Mouse (Mus musculus) urinary bladder, postnatal 36 days (tissue): Measurements from ENCODE around the gene 2210016L21Rik.

ENCODE experiments used
- DNase-seq, 2 experiments: peaks; one replicate each; pipeline ENCODE4 v3.0.0; 2022; ENCODE audit warnings: low spot score in 2 of 2, mixed read lengths in 1 of 2

2210016L21Rik gene

GRCm38 (mm10) chr5:114978888-114979249 is 36.9 kb downstream of the 2210016L21Rik start:
- no peak for DNase-seq

- peak; percentile 75 to 81 for DNase-seq
Observed at GRCm38 (mm10) chr5:114979250-114980121, 37.5 kb downstream of the 2210016L21Rik start.

GRCm38 (mm10) chr5:114980122-114980748 is 38.3 kb downstream of the 2210016L21Rik start:
- no peak for DNase-seq

DNA sequence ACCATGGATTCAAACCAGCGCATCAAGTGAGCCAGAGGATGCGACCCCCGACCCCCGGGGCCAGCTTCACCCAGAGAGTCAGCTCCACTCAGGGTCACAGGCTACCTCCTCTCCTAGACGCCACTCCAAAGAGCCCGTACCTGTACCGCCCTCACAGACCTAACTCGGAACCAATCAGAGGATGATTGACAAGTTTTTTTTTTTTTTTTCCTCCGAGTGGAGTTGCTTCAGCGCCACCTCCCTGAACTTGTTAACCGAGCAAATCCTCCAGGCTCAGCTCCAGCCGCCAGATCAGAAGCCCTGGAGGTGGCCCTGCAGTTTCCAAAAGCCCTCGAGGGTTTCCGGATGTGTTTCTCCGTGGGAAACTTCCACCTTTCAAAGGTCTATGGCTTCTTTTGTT is 40.0 kb downstream of the 2210016L21Rik start:
- no peak for DNase-seq

DNA sequence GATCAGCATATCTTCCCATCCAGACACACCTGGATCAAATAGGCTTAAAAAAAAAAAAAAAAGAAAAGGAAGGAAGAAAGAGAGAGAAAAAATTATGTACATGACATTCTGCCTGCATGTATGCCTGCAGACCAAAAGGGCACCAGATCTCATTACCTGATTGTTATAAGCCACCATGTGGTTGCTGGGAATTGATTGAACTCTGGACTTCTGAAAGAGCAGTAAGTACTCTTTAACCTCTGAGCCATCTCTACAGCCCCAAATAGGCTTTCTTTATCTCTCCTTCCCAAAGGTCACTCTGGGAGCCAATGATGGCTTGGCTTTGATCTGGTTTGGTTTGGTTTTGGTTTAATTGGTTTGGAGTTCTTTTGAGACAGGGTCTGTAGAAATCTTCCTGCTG is 43.1 kb downstream of the 2210016L21Rik start:
- no peak for DNase-seq

GRCm38 (mm10) chr5:114996447-114996846 is 54.5 kb downstream of the 2210016L21Rik start:
- no peak for DNase-seq

DNA sequence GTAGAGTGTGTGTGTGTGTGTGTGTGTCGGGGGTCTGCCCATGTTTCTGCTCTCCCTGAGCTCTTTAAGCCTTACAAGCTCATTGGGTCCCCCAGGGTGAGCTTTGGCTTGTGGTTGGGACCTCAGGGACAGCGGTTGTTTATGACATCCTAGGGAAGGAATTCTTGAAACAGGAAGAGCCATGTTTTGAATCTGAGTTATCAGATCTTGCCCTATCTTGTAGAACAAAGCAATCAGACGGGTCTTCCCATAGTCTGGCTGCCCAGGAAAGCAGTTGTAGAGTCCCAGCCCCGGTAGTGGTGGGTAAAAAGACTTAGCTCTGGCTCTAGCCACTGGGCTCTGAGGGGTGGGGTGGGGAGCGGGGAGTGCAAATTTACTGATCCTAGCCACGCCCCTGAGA is 55.4 kb downstream of the 2210016L21Rik start:
- no peak for DNase-seq
